Mouse (Mus musculus) limb, embryonic 13.5 days (tissue): ENCODE data around the gene Kcnq2. TPM values are rescaled to one million over a fixed set of nuclear protein-coding genes. Genes with fewer than 3 reads are reported as not detected.

Experiments used
- ATAC-seq: fragments of 200-750 bp; cut with Nextera tagmentation; 2 replicates; pipeline ENCODE4 v1.8.0; 2017; ENCODE audit warnings: low read depth, moderate number of reproducible peaks, moderate TSS enrichment; ENCODE audit not compliant: low FRiP score
- H3K27ac ChIP-seq: fragments of 300-500 bp; sonication (generic); 2 replicates; pipeline ENCODE4 v1.5.1; 2015; ENCODE audit warnings: inconsistent platforms, mild to moderate bottlenecking, moderate library complexity
- H3K27me3 ChIP-seq: fragments of 300-500 bp; sonication (generic); 2 replicates; pipeline ENCODE4 v1.6.1; 2015; ENCODE audit warnings: mild to moderate bottlenecking, inconsistent platforms
- H3K36me3 ChIP-seq: fragments of 300-500 bp; sonication (generic); 2 replicates; pipeline ENCODE4 v1.6.1; 2015; ENCODE audit warnings: inconsistent platforms, mild to moderate bottlenecking, moderate library complexity
- H3K4me1 ChIP-seq: fragments of 300-500 bp; sonication (generic); 2 replicates; pipeline ENCODE4 v1.6.1; 2015; ENCODE audit warnings: inconsistent platforms
- H3K4me2 ChIP-seq: fragments of 300-500 bp; sonication (generic); replicated peaks from 2 replicates; pipeline ENCODE4 v1.6.1; 2015; ENCODE audit warnings: inconsistent platforms, mild to moderate bottlenecking, moderate library complexity
- H3K4me3 ChIP-seq: fragments of 300-500 bp; sonication (generic); 2 replicates; pipeline ENCODE4 v1.5.1; 2015; ENCODE audit warnings: moderate library complexity, mild to moderate bottlenecking, inconsistent platforms
- H3K9ac ChIP-seq: fragments of 300-500 bp; sonication (generic); 2 replicates; pipeline ENCODE4 v1.6.1; 2015; ENCODE audit warnings: mild to moderate bottlenecking, inconsistent platforms
- H3K9me3 ChIP-seq: fragments of 300-500 bp; sonication (generic); 2 replicates; pipeline ENCODE4 v1.6.1; 2016; ENCODE audit warnings: inconsistent platforms
- WGBS: fragments of 180-500 bp; shearing (Covaris S2); methylation state at CpG from one replicate; pipeline ENCODE4 v1.1.7; 2015; 5-methylcytosine and 5-hydroxymethylcytosine counted together
- polyA plus RNA-seq: library from polyadenylated mRNA; unstranded; fragments of >200 nt; fragmentation: Nextera tagmentation; extraction: Ambion mirVana; gene quantifications from 2 replicates; pipeline ENCODE4 v1.2.1, GENCODE M21; 2015

Gene Kcnq2
- 0.29 and 0.34 TPM in 2 replicates for polyA plus RNA-seq

GRCm38 (mm10) chr2:181134591-181135445 is at the start of gene Kcnq2:
Gene Kcnq2, minus strand, starts transcription at chr2:181135300.
- Histone ChIP-seq H3K4me3 (peak within 1 kb of the TSS; percentile 50), H3K27ac (no peak within 1 kb of the TSS), H3K27me3 (peaks cover 85% of the 10 kb centered on the region), H3K9me3 (no peaks in the 10 kb centered on the region), H3K36me3 (no peaks in the 10 kb centered on the region), H3K9ac (no peak within 1 kb of the TSS), H3K4me1 (peaks cover 13% of the 10 kb centered on the region), H3K4me2 (peak within 1 kb of the TSS; percentile 77)
- no peak for ATAC-seq
- WGBS: under 1% methylated on average over 102 of the region's 104 CpGs

- no peak for ATAC-seq
- no peaks in the 10 kb centered on the region for H3K36me3 ChIP-seq
These were observed 45.8 kb upstream of the Kcnq2 start for GRCm38 (mm10) chr2:181180898-181181297.

GRCm38 (mm10) chr2:181178471-181178870 is 43.4 kb upstream of the Kcnq2 start:
- Histone ChIP-seq H3K36me3 (no peaks in the 10 kb centered on the region), H3K4me2 (no peak overlapping the region), H3K27ac (no peak overlapping the region), H3K4me3 (no peak overlapping the region), H3K27me3 (no peaks in the 10 kb centered on the region), H3K9ac (no peak overlapping the region), H3K9me3 (no peaks in the 10 kb centered on the region), H3K4me1 (no peaks in the 10 kb centered on the region)
- no peak for ATAC-seq
- WGBS: 77% methylated on average over 5 of the region's 5 CpGs

More at GRCm38 (mm10) chr2:181180898-181181297, 45.8 kb upstream of the Kcnq2 start:
- 80% methylated on average over 6 of the region's 6 CpGs for WGBS
- no peak overlapping the region for H3K4me2 ChIP-seq
- no peaks in the 10 kb centered on the region for H3K9me3 ChIP-seq
- H3K27ac ChIP-seq: no peak overlapping the region
- no peaks in the 10 kb centered on the region for H3K27me3 ChIP-seq
- no peak overlapping the region for H3K4me3 ChIP-seq
- no peak overlapping the region for H3K9ac ChIP-seq
- H3K4me1 ChIP-seq: no peaks in the 10 kb centered on the region

- H3K4me1 ChIP-seq: no peaks in the 10 kb centered on the region
- H3K36me3 ChIP-seq: no peaks in the 10 kb centered on the region
- H3K27ac ChIP-seq: no peak overlapping the region
- no peak for ATAC-seq
- H3K27me3 ChIP-seq: no peaks in the 10 kb centered on the region
- no peak overlapping the region for H3K4me2 ChIP-seq
- H3K9me3 ChIP-seq: no peaks in the 10 kb centered on the region
- H3K9ac ChIP-seq: no peak overlapping the region
- WGBS: 74% methylated on average over 3 of the region's 3 CpGs
- H3K4me3 ChIP-seq: no peak overlapping the region
These were observed 42.9 kb upstream of the Kcnq2 start for GRCm38 (mm10) chr2:181178015-181178414.

- Histone ChIP-seq H3K9ac (no peak overlapping the region), H3K4me1 (no peaks in the 10 kb centered on the region), H3K27me3 (no peaks in the 10 kb centered on the region), H3K4me2 (no peak overlapping the region), H3K27ac (no peak overlapping the region), H3K36me3 (no peaks in the 10 kb centered on the region), H3K4me3 (no peak overlapping the region), H3K9me3 (no peaks in the 10 kb centered on the region)
- no peak for ATAC-seq
- 87% methylated on average over 3 of the region's 3 CpGs for WGBS
These were observed 39.5 kb upstream of the Kcnq2 start for GRCm38 (mm10) chr2:181174646-181175045.

GRCm38 (mm10) chr2:181166469-181166868 is 31.4 kb upstream of the Kcnq2 start:
- Histone ChIP-seq H3K36me3 (no peaks in the 10 kb centered on the region), H3K9me3 (0 out of 2 replicates have a peak, but pooled peaks cover 3% of the 10 kb centered on the region), H3K27ac (no peak overlapping the region), H3K9ac (no peak overlapping the region), H3K4me1 (no peaks in the 10 kb centered on the region), H3K4me3 (no peak overlapping the region), H3K27me3 (peaks cover 17% of the 10 kb centered on the region), H3K4me2 (no peak overlapping the region)
- no peak for ATAC-seq
- 79% methylated on average over 5 of the region's 5 CpGs for WGBS

GRCm38 (mm10) chr2:181160821-181161220 is 25.7 kb upstream of the Kcnq2 start:
- peaks cover 44% of the 10 kb centered on the region for H3K27me3 ChIP-seq
- ATAC-seq: no peak
- 59% methylated on average over 4 of the region's 4 CpGs for WGBS
- no peak overlapping the region for H3K4me2 ChIP-seq
- no peak overlapping the region for H3K9ac ChIP-seq
- 0 out of 2 replicates have a peak, but pooled peaks cover 6% of the 10 kb centered on the region for H3K4me1 ChIP-seq
- H3K9me3 ChIP-seq: 0 out of 2 replicates have a peak, but pooled peaks cover 3% of the 10 kb centered on the region
- no peak overlapping the region for H3K27ac ChIP-seq
- H3K4me3 ChIP-seq: no peak overlapping the region
- no peaks in the 10 kb centered on the region for H3K36me3 ChIP-seq

- Histone ChIP-seq H3K27ac (no peak overlapping the region), H3K36me3 (no peaks in the 10 kb centered on the region), H3K4me3 (no peak overlapping the region), H3K4me1 (0 out of 2 replicates have a peak, but pooled peaks cover 6% of the 10 kb centered on the region), H3K27me3 (peaks cover 48% of the 10 kb centered on the region), H3K4me2 (no peak overlapping the region), H3K9ac (no peak overlapping the region), H3K9me3 (0 out of 2 replicates have a peak, but pooled peaks cover 3% of the 10 kb centered on the region)
- 0% methylated on average over 2 of the region's 2 CpGs for WGBS
- no peak for ATAC-seq
These were observed 24.7 kb upstream of the Kcnq2 start for GRCm38 (mm10) chr2:181159771-181160170.

GRCm38 (mm10) chr2:181159091-181159514 is 24.0 kb upstream of the Kcnq2 start:
- H3K27ac ChIP-seq: no peak overlapping the region
- H3K4me2 ChIP-seq: no peak overlapping the region
- H3K4me1 ChIP-seq: 0 out of 2 replicates have a peak, but pooled peaks cover 6% of the 10 kb centered on the region
- no peak overlapping the region for H3K9ac ChIP-seq
- H3K27me3 ChIP-seq: peaks cover 55% of the 10 kb centered on the region
- H3K36me3 ChIP-seq: no peaks in the 10 kb centered on the region
- no peak for ATAC-seq
- H3K4me3 ChIP-seq: no peak overlapping the region
- WGBS: 57% methylated on average over 7 of the region's 7 CpGs
- H3K9me3 ChIP-seq: 0 out of 2 replicates have a peak, but pooled peaks cover 3% of the 10 kb centered on the region

GRCm38 (mm10) chr2:181158471-181158870 is 23.4 kb upstream of the Kcnq2 start:
- H3K4me1 ChIP-seq: 0 out of 2 replicates have a peak, but pooled peaks cover 6% of the 10 kb centered on the region
- no peak overlapping the region for H3K4me3 ChIP-seq
- H3K36me3 ChIP-seq: no peaks in the 10 kb centered on the region
- 75% methylated on average over 2 of the region's 2 CpGs for WGBS
- peaks cover 60% of the 10 kb centered on the region for H3K27me3 ChIP-seq
- no peaks in the 10 kb centered on the region for H3K9me3 ChIP-seq
- no peak overlapping the region for H3K9ac ChIP-seq
- no peak overlapping the region for H3K4me2 ChIP-seq
- no peak for ATAC-seq
- no peak overlapping the region for H3K27ac ChIP-seq

GRCm38 (mm10) chr2:181157716-181158302 is 22.7 kb upstream of the Kcnq2 start:
- no peaks in the 10 kb centered on the region for H3K36me3 ChIP-seq
- H3K9ac ChIP-seq: no peak overlapping the region
- H3K27ac ChIP-seq: no peak overlapping the region
- H3K9me3 ChIP-seq: no peaks in the 10 kb centered on the region
- no peak overlapping the region for H3K4me2 ChIP-seq
- ATAC-seq: no peak
- 0 out of 2 replicates have a peak, but pooled peaks cover 6% of the 10 kb centered on the region for H3K4me1 ChIP-seq
- H3K27me3 ChIP-seq: peaks cover 66% of the 10 kb centered on the region
- 81% methylated on average over 6 of the region's 6 CpGs for WGBS
- H3K4me3 ChIP-seq: no peak overlapping the region

- no peak overlapping the region for H3K9ac ChIP-seq
- no peak overlapping the region for H3K27ac ChIP-seq
- peak overlapping the region; percentile 63 for H3K4me2 ChIP-seq
- no peak for ATAC-seq
- WGBS: 78% methylated on average over 4 of the region's 4 CpGs
- peak overlapping the region; percentile 38 for H3K4me3 ChIP-seq
- no peaks in the 10 kb centered on the region for H3K36me3 ChIP-seq
- H3K4me1 ChIP-seq: 0 out of 2 replicates have a peak, but pooled peaks cover 6% of the 10 kb centered on the region
- H3K27me3 ChIP-seq: peaks cover 72% of the 10 kb centered on the region
- H3K9me3 ChIP-seq: no peaks in the 10 kb centered on the region
These were observed 22.1 kb upstream of the Kcnq2 start for GRCm38 (mm10) chr2:181157180-181157579.
